Mouse (Mus musculus) midbrain, embryonic 15.5 days (tissue): Measurements from ENCODE around the gene Wdpcp. TPM values are rescaled to one million over a fixed set of nuclear protein-coding genes. Genes with fewer than 3 reads are reported as not detected.

Experiments
- ATAC-seq: fragments of 200-750 bp; cut with Nextera tagmentation; replicated peaks from 2 replicates; pipeline ENCODE4 v1.8.0; 2017; ENCODE audit warnings: moderate TSS enrichment
- H3K27ac ChIP-seq: fragments of 300-500 bp; sonication (generic); 2 replicates; pipeline ENCODE4 v1.5.1; 2015; ENCODE audit warnings: mild to moderate bottlenecking, inconsistent platforms
- H3K27me3 ChIP-seq: fragments of 300-500 bp; sonication (generic); replicated peaks from 2 replicates; pipeline ENCODE4 v1.6.1; 2015; ENCODE audit warnings: inconsistent platforms
- H3K36me3 ChIP-seq: fragments of 300-500 bp; sonication (generic); replicated peaks from 2 replicates; pipeline ENCODE4 v1.6.1; 2015; ENCODE audit warnings: inconsistent platforms
- H3K4me1 ChIP-seq: fragments of 300-500 bp; sonication (generic); 2 replicates; pipeline ENCODE4 v1.6.1; 2015; ENCODE audit warnings: inconsistent platforms
- H3K4me2 ChIP-seq: fragments of 300-500 bp; sonication (generic); 2 replicates; pipeline ENCODE4 v1.6.1; 2015; ENCODE audit warnings: inconsistent platforms, mild to moderate bottlenecking, moderate library complexity
- H3K4me3 ChIP-seq: fragments of 300-500 bp; sonication (generic); 2 replicates; pipeline ENCODE4 v1.5.1; 2015; ENCODE audit warnings: mild to moderate bottlenecking, inconsistent platforms
- H3K9ac ChIP-seq: fragments of 300-500 bp; sonication (generic); 2 replicates; pipeline ENCODE4 v1.6.1; 2015; ENCODE audit warnings: mild to moderate bottlenecking, inconsistent platforms
- H3K9me3 ChIP-seq: fragments of 300-500 bp; sonication (generic); 2 replicates; pipeline ENCODE4 v1.6.1; 2016; ENCODE audit warnings: inconsistent platforms
- WGBS: fragments of 180-500 bp; shearing (Covaris S2); methylation state at CpG from one replicate; pipeline ENCODE4 v1.1.7; 2015; ENCODE audit warnings: mixed read lengths; 5-methylcytosine and 5-hydroxymethylcytosine counted together
- polyA plus RNA-seq: library from polyadenylated mRNA; unstranded; fragments of >200 nt; fragmentation: Nextera tagmentation; extraction: Ambion mirVana; gene quantifications from 2 replicates; pipeline ENCODE4 v1.2.1, GENCODE M21; 2015

Wdpcp gene
- polyA plus RNA-seq, 1 experiment from 2014 or later: 12.8 TPM

DNA sequence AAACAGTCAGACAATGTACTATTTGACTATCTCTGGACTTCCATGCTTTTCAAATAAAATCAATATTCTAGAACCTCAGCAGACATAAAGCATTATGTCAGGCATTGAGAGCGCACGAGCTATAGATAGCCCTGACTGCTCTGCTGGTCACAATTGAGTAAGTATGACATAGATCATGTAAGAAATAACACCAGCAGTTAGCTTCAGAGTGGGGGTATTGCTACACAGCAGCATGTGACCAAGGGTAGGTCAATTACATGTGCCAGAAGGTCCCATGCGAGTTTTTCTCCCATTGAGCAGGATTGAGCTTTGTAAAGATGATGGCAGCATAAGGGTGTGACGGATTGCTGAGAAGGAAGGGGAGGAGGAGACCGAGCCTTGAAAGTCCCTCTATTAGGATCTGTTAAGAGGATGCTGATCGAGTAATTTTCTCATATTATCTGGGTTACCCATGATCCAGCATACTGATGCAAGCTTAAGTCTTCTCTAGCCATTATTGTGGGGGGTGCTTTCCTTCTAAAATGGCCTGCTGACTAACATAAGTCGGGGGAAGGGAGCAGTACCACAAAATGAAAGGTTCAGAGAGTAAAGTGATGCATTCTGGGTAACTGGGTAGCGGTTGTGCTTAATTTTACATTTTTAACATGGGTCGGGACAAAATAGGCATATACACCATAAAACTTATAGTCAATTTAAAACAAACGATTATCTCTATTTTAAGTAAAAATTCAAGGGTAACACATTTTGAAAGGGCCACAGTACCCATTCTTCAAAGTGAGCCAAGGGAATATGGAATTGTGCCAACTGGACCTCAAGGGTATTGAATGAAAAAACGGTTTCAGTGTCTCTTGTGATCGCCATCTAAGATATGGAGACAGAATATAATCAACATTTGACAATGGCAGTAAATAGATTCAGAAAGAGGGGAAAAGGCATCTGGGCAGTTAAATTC is 21.5 kb upstream of the Wdpcp start:
- H3K4me3 ChIP-seq: no peak overlapping the region
- WGBS: 81% methylated on average over 12 of the region's 12 CpGs
- H3K36me3 ChIP-seq: no peaks in the 10 kb centered on the region
- H3K9ac ChIP-seq: no peak overlapping the region
- no peaks in the 10 kb centered on the region for H3K4me1 ChIP-seq
- no peaks in the 10 kb centered on the region for H3K27me3 ChIP-seq
- H3K27ac ChIP-seq: no peak overlapping the region
- ATAC-seq: no peak
- H3K9me3 ChIP-seq: no peaks in the 10 kb centered on the region
- H3K4me2 ChIP-seq: no peak overlapping the region

DNA sequence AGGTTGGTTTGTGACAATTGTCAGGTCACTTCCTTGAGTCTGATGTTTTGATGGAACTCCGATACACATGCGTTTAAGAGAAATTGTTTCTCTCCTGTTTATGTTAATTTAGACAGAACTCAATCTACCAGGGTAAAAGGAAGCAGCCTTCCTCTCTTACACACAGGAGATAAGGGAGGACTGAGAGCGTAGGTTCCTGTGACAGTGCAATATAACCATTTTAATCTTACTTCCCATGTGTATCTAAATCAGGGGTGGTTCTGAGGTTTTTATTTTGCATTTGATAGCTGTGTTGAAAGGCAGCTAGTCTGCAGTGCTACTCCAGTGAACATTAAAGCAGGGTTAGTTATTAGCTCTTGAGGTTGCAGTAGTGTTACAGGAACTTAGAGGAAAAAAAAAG is 20.0 kb upstream of the Wdpcp start:
- H3K36me3 ChIP-seq: no peaks in the 10 kb centered on the region
- no peaks in the 10 kb centered on the region for H3K27me3 ChIP-seq
- no peak for ATAC-seq
- no peak overlapping the region for H3K27ac ChIP-seq
- H3K4me2 ChIP-seq: no peak overlapping the region
- no peak overlapping the region for H3K9ac ChIP-seq
- WGBS: 93% methylated on average over 3 of the region's 3 CpGs
- H3K4me3 ChIP-seq: no peak overlapping the region
- no peaks in the 10 kb centered on the region for H3K9me3 ChIP-seq
- H3K4me1 ChIP-seq: no peaks in the 10 kb centered on the region

DNA sequence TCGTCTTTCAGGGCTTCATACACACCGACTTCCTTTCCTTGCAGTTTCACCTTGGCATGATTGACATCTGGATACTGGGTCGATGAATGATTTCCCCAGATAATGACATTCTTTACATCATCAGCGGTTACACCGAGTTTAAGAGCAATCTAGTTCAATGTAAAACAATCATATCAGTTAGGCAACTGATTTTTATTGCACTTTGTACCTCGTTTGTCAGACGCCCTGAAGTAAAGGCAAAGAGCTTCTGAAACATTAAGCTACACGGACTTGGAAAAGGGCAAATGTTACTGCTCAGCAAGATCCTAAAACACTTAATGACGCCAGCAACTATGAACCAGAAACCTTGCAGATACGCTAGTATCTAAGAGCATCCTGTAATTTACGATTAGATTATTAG is 12.3 kb upstream of the Wdpcp start:
- H3K4me2 ChIP-seq: no peak overlapping the region
- H3K4me1 ChIP-seq: no peaks in the 10 kb centered on the region
- 85% methylated on average over 11 of the region's 11 CpGs for WGBS
- H3K27me3 ChIP-seq: no peaks in the 10 kb centered on the region
- H3K36me3 ChIP-seq: peaks cover 23% of the 10 kb centered on the region
- H3K9ac ChIP-seq: no peak overlapping the region
- no peak for ATAC-seq
- H3K27ac ChIP-seq: no peak overlapping the region
- H3K4me3 ChIP-seq: no peak overlapping the region
- no peaks in the 10 kb centered on the region for H3K9me3 ChIP-seq

DNA sequence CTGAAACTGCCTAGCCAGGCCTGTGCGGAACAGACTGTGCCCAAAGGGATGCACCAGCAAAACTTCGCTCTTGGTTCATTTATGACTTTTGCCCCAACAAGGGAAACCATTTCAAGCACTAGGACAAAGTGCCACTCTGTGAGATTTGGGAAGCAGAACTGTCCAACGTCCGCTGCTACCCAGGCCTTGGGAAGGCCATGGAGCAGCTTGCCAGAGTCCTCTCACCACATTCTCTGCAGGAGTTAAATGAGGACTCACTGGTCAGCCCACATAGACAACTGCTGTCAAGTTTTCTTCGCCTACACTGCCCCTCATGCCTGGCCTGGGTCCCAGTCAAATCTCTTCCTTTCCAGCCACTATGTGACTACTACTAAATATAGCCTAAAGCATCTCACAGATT is 10.7 kb upstream of the Wdpcp start:
- no peaks in the 10 kb centered on the region for H3K9me3 ChIP-seq
- H3K4me2 ChIP-seq: no peak overlapping the region
- H3K9ac ChIP-seq: no peak overlapping the region
- H3K4me1 ChIP-seq: no peaks in the 10 kb centered on the region
- ATAC-seq: no peak
- no peaks in the 10 kb centered on the region for H3K27me3 ChIP-seq
- peaks cover 32% of the 10 kb centered on the region for H3K36me3 ChIP-seq
- H3K27ac ChIP-seq: no peak overlapping the region
- H3K4me3 ChIP-seq: no peak overlapping the region
- WGBS: 94% methylated on average over 5 of the region's 5 CpGs

DNA sequence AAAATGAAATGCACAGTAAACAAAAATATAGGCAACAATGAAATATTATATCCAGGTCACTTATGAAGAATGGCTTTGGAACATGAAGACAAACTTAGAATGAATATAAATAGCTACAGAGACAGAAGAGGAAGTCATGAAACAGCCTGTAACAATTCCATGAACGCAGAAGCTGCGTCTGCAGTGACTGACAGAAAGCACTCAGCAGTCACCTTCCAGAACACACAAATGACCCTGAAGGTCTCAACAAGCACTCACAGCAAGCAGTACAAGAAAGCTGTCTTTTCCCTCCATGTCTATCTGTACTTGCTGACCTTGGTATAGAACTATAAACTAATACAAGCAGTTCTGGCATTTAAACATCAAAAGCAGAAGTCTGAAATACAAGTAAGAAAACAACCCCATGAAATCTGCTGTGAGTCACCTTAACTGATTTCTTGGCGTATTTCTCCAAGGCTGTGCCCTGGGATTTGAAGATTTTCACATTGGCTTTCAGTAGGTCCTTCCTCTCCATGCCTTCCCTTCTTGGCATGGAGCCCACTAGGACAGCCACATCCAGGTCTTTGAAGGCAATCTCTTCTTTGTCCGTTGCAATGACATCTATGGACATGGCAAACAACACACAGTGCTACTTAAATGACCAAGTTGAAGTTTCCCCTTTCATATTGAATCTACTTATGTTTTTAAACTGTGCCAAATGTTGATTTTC is 8.3 kb upstream of the Wdpcp start:
- no peaks in the 10 kb centered on the region for H3K27me3 ChIP-seq
- ATAC-seq: no peak
- no peak overlapping the region for H3K9ac ChIP-seq
- peaks cover 3% of the 10 kb centered on the region; the same call in 1 of the 2 replicates for H3K4me1 ChIP-seq
- peaks cover 18% of the 10 kb centered on the region; the same call in 1 of the 2 replicates for H3K36me3 ChIP-seq
- no peaks in the 10 kb centered on the region for H3K9me3 ChIP-seq
- 88% methylated on average over 4 of the region's 4 CpGs for WGBS
- H3K4me3 ChIP-seq: no peak overlapping the region
- H3K4me2 ChIP-seq: no peak overlapping the region
- no peak overlapping the region for H3K27ac ChIP-seq

DNA sequence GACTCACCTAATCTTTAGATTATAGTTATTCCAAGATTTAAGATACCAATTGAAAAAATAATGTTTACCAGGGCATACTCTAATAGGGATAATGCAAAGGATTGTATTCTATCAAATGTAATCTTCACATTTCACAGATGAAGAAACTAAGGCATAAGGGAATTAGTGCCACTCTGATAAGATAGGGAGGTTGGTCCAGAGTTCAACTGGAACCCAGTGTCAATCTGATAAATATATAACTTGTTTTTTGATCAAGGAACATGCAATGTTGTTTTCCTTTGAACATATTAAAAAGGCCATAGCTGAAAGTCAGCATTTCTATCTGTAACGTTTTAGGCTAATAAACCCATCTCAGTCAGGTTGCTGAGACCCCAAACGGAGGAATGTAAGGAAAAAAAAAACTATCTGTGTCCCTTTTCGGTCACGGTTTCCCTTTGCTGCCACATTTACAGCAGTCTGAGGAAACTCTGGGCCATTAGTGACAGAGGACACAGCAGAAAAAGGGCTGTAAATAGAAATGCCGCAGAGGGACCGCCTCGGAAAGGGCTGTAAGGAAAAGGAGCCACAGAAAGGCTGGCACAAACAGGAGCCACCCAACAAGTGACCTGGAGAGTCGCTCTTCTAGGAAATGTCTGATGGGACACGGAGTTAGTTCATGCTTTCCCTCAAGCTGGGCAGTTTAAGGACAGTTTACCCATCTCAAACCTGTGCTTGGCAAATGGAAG is 7.2 kb upstream of the Wdpcp start:
- Histone ChIP-seq H3K27me3 (no peaks in the 10 kb centered on the region), H3K36me3 (peaks cover 18% of the 10 kb centered on the region; the same call in 1 of the 2 replicates), H3K4me2 (no peak overlapping the region), H3K4me1 (peaks cover 11% of the 10 kb centered on the region), H3K4me3 (no peak overlapping the region), H3K9me3 (no peaks in the 10 kb centered on the region), H3K9ac (no peak overlapping the region), H3K27ac (no peak overlapping the region)
- ATAC-seq: no peak
- WGBS: 91% methylated on average over 9 of the region's 9 CpGs

DNA sequence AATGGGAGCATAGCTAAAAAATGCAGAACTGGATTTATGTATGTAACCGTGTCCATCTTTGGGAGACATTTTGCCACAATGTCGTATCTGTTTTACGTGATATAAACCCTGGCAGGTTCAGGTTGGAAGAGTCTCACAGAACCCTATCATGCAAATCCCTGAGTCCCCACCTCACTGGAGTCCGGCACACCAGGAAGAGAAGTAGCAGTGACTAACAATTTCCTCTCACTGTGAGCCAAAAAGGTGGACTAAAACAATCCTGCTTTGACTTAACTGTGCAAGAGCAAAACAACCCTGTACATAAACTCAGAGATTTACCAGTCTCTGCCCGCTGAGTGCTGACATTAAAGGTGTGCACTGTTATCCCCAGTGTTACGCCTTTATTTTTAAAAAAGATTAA is 5.1 kb upstream of the Wdpcp start:
- Histone ChIP-seq H3K36me3 (peaks cover 9% of the 10 kb centered on the region; the same call in 1 of the 2 replicates), H3K9me3 (no peaks in the 10 kb centered on the region), H3K4me1 (peaks cover 21% of the 10 kb centered on the region), H3K9ac (no peak overlapping the region), H3K4me3 (no peak overlapping the region), H3K27ac (no peak overlapping the region), H3K27me3 (no peaks in the 10 kb centered on the region), H3K4me2 (no peak overlapping the region)
- ATAC-seq: no peak
- WGBS: 95% methylated on average over 6 of the region's 6 CpGs

DNA sequence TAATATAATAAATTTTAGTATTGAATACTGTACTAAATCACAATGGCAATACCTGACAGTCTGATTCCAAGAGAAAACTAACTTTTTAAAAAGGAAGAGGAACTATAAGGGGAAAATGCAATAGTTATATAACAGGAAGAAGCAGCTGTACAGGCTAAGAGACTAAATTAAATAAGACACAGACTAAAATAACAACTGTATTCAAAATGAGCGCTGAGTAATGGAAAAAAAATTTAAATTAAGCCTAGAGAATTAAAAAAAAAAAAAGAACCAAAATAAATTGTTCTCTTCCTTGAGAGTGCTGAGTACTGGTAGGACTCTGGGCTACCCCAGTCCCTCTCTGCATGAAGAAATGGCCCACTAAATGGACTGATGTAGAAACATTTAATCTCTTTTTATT is 4.3 kb upstream of the Wdpcp start:
- ATAC-seq: no peak
- Histone ChIP-seq H3K36me3 (peaks cover 9% of the 10 kb centered on the region; the same call in 1 of the 2 replicates), H3K4me2 (no peak overlapping the region)

DNA sequence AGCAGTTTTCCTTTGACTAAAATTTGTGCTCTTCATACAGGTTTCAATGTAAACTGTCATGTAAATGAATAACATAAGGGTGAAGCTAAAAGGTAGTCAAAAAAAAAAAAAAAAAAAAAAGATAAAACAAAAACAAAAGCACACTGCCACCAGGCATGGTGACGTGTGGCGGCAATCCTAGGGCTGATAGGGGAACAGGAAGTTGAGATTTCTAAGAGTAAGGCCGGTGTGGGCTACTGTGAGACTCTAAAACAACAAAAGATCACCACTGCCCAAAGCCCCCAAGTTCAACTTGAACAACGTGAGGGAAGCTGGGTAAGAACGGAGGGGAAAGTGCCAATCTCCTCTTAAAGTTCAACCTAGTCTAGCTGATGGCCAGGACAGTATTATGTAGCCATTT is 3.0 kb upstream of the Wdpcp start:
- Histone ChIP-seq H3K36me3 (peaks cover 9% of the 10 kb centered on the region; the same call in 1 of the 2 replicates), H3K4me2 (peak overlapping the region; percentile 10; the same call in 1 of the 2 replicates), H3K9me3 (no peaks in the 10 kb centered on the region), H3K4me1 (peaks cover 29% of the 10 kb centered on the region), H3K4me3 (no peak overlapping the region), H3K27ac (no peak overlapping the region), H3K27me3 (no peaks in the 10 kb centered on the region), H3K9ac (no peak overlapping the region)
- no peak for ATAC-seq
- WGBS: 71% methylated on average over 5 of the region's 5 CpGs

More for the DNA sequence above, 4.3 kb upstream of the Wdpcp start:
- Histone ChIP-seq H3K27ac (no peak overlapping the region), H3K9me3 (no peaks in the 10 kb centered on the region), H3K27me3 (no peaks in the 10 kb centered on the region), H3K4me3 (no peak overlapping the region), H3K4me1 (peaks cover 25% of the 10 kb centered on the region), H3K9ac (no peak overlapping the region)
- 100% methylated on average over 1 of the region's 1 CpGs for WGBS

DNA sequence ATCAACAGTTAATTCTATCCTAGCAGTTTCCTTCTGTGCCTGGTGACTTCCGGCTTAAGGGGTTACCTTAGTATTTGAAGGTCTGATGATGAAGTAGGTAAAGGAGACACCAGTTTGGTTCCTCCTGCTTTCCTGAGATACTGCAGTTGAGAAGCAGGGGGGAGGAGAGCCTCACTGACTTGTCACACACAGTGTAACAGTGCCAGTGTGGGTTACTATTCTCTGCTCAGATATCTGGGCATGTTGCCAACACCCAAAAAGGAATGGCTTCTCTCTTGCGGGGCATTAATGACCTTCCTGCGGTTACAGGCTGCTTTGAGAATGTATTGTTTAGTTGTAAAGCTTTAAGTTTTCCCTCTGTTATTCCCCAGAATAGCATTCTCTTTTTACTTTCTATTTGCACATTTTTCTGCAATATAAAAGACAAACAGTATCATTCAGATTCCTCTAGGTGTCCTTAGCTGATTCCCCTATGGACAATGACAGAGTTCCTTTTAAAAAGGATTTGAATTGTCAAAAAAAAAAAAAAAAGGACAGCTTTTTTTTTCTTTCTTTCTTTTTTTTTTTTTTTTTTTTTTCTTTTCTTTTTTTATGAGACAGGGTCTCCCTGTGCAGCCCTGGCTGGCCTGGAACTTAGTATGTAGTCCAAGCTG is 2.5 kb upstream of the Wdpcp start:
- no peak overlapping the region for H3K9ac ChIP-seq
- no peak for ATAC-seq
- no peak overlapping the region for H3K4me3 ChIP-seq
- no peak overlapping the region; the same call in 1 of the 2 replicates for H3K27ac ChIP-seq
- peaks cover 9% of the 10 kb centered on the region; the same call in 1 of the 2 replicates for H3K36me3 ChIP-seq
- peak overlapping the region; percentile 76; the same call in 1 of the 2 replicates for H3K4me2 ChIP-seq
- WGBS: 37% methylated on average over 3 of the region's 3 CpGs
- no peaks in the 10 kb centered on the region for H3K27me3 ChIP-seq
- peaks cover 29% of the 10 kb centered on the region for H3K4me1 ChIP-seq
- no peaks in the 10 kb centered on the region for H3K9me3 ChIP-seq

DNA sequence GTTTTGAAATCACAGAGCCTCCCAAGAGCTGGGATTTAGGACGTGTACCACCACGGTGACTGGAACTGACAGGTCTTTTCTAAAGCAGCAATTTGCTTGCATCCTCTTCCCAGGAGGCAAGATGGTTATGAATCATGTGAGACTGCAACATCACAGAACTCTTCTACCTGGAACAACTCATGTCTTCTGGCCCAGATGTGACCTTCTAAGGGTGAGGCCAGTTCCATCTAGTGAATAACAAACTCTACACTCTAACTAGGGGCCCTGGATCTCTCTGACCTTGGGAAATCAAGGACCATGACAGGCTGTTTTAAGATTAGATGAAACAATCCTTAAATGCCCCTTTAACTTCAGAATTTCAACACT is 1.9 kb upstream of the Wdpcp start:
- no peak overlapping the region for H3K9ac ChIP-seq
- H3K27ac ChIP-seq: no peak overlapping the region
- H3K27me3 ChIP-seq: no peaks in the 10 kb centered on the region
- ATAC-seq: no peak
- H3K9me3 ChIP-seq: no peaks in the 10 kb centered on the region
- 29% methylated on average over 2 of the region's 2 CpGs for WGBS
- H3K4me1 ChIP-seq: peaks cover 29% of the 10 kb centered on the region
- peaks cover 6% of the 10 kb centered on the region; the same call in 1 of the 2 replicates for H3K36me3 ChIP-seq
- no peak overlapping the region for H3K4me3 ChIP-seq
- H3K4me2 ChIP-seq: peak overlapping the region; percentile 76
